Mouse (Mus musculus) erythroblast, embryonic 14.5 days (primary cell): ENCODE data around the gene S1pr5.

Experiments
- GATA1 ChIP-seq: IDR thresholded peaks from 2 replicates; pipeline ENCODE4 v1.6.1; 2012; ENCODE audit warnings: low read length, inconsistent platforms, mixed read lengths
- TAL1 ChIP-seq: IDR thresholded peaks from 3 replicates; pipeline ENCODE4 v1.6.1; 2012; ENCODE audit warnings: low read length, inconsistent platforms, mixed read lengths

DNA sequence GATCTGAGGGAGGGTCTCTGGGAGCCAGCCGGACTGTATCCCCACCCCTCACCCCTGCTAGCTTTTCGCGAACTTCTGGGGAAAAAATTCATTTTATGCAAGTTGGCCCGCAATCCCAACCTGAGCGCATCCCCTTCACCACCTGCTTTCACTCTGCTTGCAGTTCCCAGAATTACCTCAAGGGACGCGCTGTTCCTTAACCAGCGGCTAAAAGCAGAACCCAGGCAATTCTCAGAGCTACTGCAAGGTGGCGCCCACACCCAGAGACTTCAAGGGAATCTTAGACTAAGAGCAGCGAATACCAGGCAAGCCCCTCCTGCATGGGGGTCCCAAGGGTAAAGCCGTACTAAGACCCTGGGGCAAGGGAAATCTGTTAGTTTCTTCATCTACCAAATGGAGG lies 6.9 kb downstream of the S1pr5 start:
- TF ChIP-seq TAL1, result no peak
- no peak for TF ChIP-seq GATA1
